Mouse (Mus musculus): Measurements from ENCODE around the gene Olfr718-ps1. TPM values are rescaled to one million over a fixed set of nuclear protein-coding genes. Genes with fewer than 3 reads are reported as not detected.
"Not testable (repeated sequence)": the region's sequence is repeated elsewhere in the genome, so short reads cannot be mapped to it uniquely, and the experiment has no call there.

Olfr718-ps1 gene
- 0.06 TPM in 1 of 2 replicates, not detected in the other for polyA plus RNA-seq (2015; fragmentation: Nextera tagmentation; extraction: Ambion mirVana)

DNA sequence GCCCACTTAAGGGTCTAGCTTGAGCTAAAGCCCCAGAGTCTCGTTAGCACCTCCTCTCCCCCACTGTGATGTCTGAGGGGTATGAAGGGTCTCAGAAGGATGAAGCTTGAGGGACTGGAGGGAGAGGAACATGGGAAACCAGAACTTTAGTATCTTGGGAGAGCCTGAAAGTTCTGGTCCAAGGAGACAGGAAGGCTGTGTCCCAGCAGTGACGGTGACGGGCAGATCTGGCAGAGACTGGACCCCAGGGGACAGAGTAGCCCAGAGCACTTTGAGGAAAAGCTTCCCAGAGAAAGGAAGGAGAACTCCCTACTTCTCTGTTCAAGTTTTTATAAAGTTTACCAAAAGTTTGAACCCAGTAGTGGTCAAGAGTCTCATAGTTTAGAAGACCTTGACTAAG, at the start of gene Olfr718-ps1:
Gene Olfr718-ps1, minus strand, starts transcription at position 101 of the 400 bp plus-strand sequence.
- Histone ChIP-seq H3K27me3 (ENCODE audit: control insufficient read depth, insufficient read depth, low read length) (no peaks in the 10 kb centered on the region), H3K4me2 (ENCODE audit: low read depth, low read length) (no peak within 1 kb of the TSS), H3K4me3 (replicated peaks; ENCODE audit: low read length) (no peak within 1 kb of the TSS), H3K9me3 (replicated peaks; ENCODE audit: control insufficient read depth, low read length) (no peaks in the 10 kb centered on the region; the same call in 1 of the 2 replicates), H3K36me3 (ENCODE audit: control insufficient read depth, insufficient read depth, low read length) (no peaks in the 10 kb centered on the region), H3K4me1 (ENCODE audit: control insufficient read depth, insufficient read depth, low read length) (no peaks in the 10 kb centered on the region), H3K9ac (ENCODE audit: low read length) (no peak within 1 kb of the TSS), H3K27ac (ENCODE audit: low read length) (no peak within 1 kb of the TSS)
- WGBS = 77% methylated on average over 3 of the region's 3 CpGs
- no peak for ATAC-seq (ENCODE audit: insufficient read depth, low FRiP score)

DNA sequence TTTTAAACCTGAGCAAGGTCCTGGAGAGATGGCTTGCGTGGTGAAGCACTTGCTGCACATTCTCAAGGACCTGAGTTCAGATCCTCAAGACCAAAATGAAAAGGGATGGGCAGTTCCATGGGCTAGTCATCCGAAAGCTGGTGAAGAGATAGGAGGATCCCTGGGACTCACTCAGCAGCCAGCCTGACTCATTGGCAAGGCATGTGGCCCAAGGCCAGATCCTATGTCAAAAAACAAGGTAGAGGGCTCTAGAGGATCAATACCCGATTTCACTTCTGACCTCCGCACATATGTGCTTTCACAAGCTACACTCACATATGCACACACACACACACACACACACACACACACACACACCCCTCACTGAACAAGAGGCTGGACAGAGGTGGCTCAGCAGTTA, 49.1 kb upstream of the Olfr718-ps1 start:
- Histone ChIP-seq H3K9me3 (replicated peaks; ENCODE audit: control insufficient read depth, low read length) (no peaks in the 10 kb centered on the region), H3K4me2 (ENCODE audit: low read depth, low read length) (no peak overlapping the region), H3K9ac (ENCODE audit: low read length) (no peak overlapping the region), H3K36me3 (ENCODE audit: control insufficient read depth, insufficient read depth, low read length) (no peaks in the 10 kb centered on the region), H3K4me3 (replicated peaks; ENCODE audit: low read length) (no peak overlapping the region), H3K27me3 (ENCODE audit: control insufficient read depth, insufficient read depth, low read length) (no peaks in the 10 kb centered on the region), H3K27ac (ENCODE audit: low read length) (no peak overlapping the region), H3K4me1 (ENCODE audit: control insufficient read depth, insufficient read depth, low read length) (no peaks in the 10 kb centered on the region)
- WGBS = 75% methylated on average over 4 of the region's 4 CpGs
- ATAC-seq (ENCODE audit: insufficient read depth, low FRiP score) = no peak

DNA sequence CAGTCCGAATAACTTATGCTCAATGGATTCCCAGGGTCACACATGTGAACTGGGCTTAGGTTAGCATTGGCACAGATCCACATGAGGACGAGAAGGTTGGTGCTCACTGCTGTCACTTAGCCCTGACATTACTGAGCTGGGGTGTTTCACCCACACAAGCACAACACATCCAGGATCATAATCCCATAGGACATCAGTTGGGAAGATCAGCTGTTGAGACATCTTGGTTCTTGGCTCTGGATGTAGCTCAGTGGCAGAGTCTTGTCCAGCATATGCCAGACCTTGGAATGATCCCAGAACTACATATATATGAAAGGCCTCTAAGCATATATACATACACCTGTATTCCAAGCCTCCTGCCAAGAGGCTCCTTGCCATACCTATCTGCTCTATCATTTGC, 47.8 kb upstream of the Olfr718-ps1 start:
- Histone ChIP-seq H3K4me2 (ENCODE audit: low read depth, low read length) (no peak overlapping the region), H3K36me3 (ENCODE audit: control insufficient read depth, insufficient read depth, low read length) (no peaks in the 10 kb centered on the region), H3K27ac (ENCODE audit: low read length) (no peak overlapping the region), H3K9me3 (replicated peaks; ENCODE audit: control insufficient read depth, low read length) (no peaks in the 10 kb centered on the region), H3K9ac (ENCODE audit: low read length) (no peak overlapping the region), H3K4me1 (ENCODE audit: control insufficient read depth, insufficient read depth, low read length) (no peaks in the 10 kb centered on the region), H3K4me3 (replicated peaks; ENCODE audit: low read length) (no peak overlapping the region), H3K27me3 (ENCODE audit: control insufficient read depth, insufficient read depth, low read length) (no peaks in the 10 kb centered on the region)
- no peak for ATAC-seq (ENCODE audit: insufficient read depth, low FRiP score)
- 57% methylated on average over 2 of the region's 2 CpGs for WGBS

DNA sequence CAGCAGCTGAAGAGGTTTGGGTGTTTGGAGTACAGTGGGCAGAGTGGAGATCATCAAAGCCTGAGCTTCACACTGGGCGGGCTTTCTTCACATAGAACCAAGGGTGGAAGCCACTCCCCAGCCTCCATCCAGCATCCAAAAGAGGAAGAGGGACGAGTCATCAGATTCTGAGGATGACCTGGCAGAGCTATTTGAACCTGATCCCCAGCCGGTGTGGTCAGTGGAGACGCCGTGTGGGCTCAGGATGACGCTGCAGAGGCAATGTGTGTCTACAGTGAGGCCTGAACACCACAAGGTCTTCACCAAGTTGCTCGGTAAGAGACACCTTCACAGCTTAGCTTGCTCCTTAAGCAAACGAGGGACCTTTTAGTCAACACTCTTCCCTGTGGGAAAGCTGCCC, 47.4 kb upstream of the Olfr718-ps1 start:
- H3K9me3 ChIP-seq (replicated peaks; ENCODE audit: control insufficient read depth, low read length); H3K4me3 ChIP-seq (replicated peaks; ENCODE audit: low read length); H3K4me2 ChIP-seq (ENCODE audit: low read depth, low read length); H3K4me1 ChIP-seq (ENCODE audit: control insufficient read depth, insufficient read depth, low read length); H3K9ac ChIP-seq (ENCODE audit: low read length); H3K27ac ChIP-seq (ENCODE audit: low read length); H3K27me3 ChIP-seq (ENCODE audit: control insufficient read depth, insufficient read depth, low read length); ATAC-seq (ENCODE audit: insufficient read depth, low FRiP score); H3K36me3 ChIP-seq (ENCODE audit: control insufficient read depth, insufficient read depth, low read length): not testable (repeated sequence)
- WGBS = 61% methylated on average over 8 of the region's 8 CpGs

DNA sequence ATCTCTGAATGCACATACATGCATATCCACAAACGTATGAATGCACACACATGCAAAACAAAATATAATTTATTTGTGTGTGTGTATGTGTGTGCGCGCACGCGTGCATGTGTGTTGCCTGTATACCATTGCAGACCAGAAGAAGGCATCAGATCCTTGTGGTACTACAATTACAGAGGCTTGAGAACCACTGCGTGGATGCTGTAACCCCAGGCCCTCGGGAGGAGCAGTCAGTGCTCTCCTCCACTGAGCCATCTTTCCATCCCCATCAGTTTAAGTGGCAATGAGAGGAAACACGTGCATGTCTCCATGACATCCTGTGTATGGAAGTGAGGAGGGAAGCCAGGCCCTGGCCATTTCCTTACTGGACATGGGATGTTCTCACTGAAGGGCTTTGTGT, 45.4 kb upstream of the Olfr718-ps1 start:
- H3K36me3 ChIP-seq (ENCODE audit: control insufficient read depth, insufficient read depth, low read length) = no peaks in the 10 kb centered on the region
- 87% methylated on average over 8 of the region's 8 CpGs for WGBS
- H3K9ac ChIP-seq (ENCODE audit: low read length) = no peak overlapping the region
- H3K9me3 ChIP-seq (replicated peaks; ENCODE audit: control insufficient read depth, low read length) = no peaks in the 10 kb centered on the region
- no peaks in the 10 kb centered on the region for H3K27me3 ChIP-seq (ENCODE audit: control insufficient read depth, insufficient read depth, low read length)
- no peak overlapping the region for H3K4me3 ChIP-seq (replicated peaks; ENCODE audit: low read length)
- no peak for ATAC-seq (ENCODE audit: insufficient read depth, low FRiP score)
- no peak overlapping the region for H3K4me2 ChIP-seq (ENCODE audit: low read depth, low read length)
- no peaks in the 10 kb centered on the region for H3K4me1 ChIP-seq (ENCODE audit: control insufficient read depth, insufficient read depth, low read length)
- H3K27ac ChIP-seq (ENCODE audit: low read length) = no peak overlapping the region

DNA sequence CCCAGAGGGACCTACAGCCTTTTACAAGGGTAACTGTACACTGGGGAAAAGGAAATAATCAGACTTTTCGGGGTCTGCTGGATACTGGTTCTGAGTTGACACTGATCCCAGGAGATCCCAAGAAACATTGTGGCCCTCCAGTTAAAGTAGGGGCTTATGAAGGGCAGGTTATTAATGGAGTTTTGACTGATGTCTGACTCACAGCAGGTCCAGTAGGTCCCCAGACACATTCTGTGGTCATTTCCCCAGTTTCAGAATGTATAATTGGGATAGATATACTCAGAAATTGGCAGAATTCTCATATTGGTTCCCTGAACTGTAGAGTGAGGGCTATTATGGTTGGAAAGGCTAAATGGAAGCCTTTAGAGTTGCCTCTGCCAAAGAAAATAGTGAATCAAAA, 40.6 kb upstream of the Olfr718-ps1 start:
- not testable (repeated sequence) for H3K36me3 ChIP-seq (ENCODE audit: control insufficient read depth, insufficient read depth, low read length); H3K9me3 ChIP-seq (replicated peaks; ENCODE audit: control insufficient read depth, low read length); H3K27me3 ChIP-seq (ENCODE audit: control insufficient read depth, insufficient read depth, low read length); H3K4me2 ChIP-seq (ENCODE audit: low read depth, low read length); H3K9ac ChIP-seq (ENCODE audit: low read length); ATAC-seq (ENCODE audit: insufficient read depth, low FRiP score); H3K27ac ChIP-seq (ENCODE audit: low read length); H3K4me1 ChIP-seq (ENCODE audit: control insufficient read depth, insufficient read depth, low read length); H3K4me3 ChIP-seq (replicated peaks; ENCODE audit: low read length)
- WGBS = no CpG with 5 or more reads among the region's 1 CpGs

DNA sequence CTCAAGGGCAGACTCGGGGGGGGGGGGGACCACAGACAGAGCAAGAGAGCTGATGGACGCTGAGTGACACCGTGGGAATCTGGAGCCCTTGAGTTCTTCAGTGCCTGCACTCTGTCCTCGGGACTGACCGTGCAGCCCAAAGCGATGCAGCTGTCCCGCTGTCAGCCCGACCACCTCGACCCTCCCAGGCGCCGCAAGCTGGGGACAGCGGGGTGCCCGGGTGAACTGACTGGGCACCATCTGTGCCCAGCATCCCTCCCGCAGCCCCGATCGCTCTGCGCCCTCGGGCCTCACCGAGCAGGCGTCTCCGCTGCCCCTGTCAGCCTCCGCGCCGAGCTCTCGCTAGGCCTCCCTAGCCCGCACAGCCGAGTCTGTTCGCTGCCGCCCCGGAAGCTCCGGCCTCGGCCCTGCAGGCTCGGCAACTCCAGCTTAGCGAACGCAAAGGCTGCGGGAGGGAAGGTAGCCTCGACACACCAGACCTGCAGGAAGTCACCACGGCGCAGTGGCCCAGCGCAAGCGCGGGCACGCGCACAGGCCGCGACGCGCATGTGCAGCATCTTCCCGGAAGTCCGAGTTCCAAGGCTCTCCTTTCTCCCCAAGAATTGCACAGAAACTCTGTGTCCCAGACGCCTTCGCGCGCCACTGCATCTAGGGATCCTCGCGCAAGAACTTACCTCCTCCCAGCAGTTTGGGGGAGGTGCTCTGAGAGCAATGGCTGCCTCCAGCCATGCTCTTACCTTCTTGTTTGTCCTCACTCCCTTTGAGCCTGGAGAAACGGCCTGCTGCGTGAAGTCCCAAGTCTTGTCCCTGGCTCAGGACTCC, 33.1 kb upstream of the Olfr718-ps1 start, which contains the start of the genes Rbak and Spdye4b:
Gene Rbak, minus strand, starts transcription at position 521 of the 822 bp plus-strand sequence.
Gene Spdye4b, plus strand, starts transcription at position 763 of the 822 bp plus-strand sequence.
- under 1% methylated on average over 58 of the region's 58 CpGs for WGBS
- no peaks in the 10 kb centered on the region for H3K27me3 ChIP-seq (ENCODE audit: control insufficient read depth, insufficient read depth, low read length)
- peak; percentile 98 for ATAC-seq (ENCODE audit: insufficient read depth, low FRiP score)
- peaks cover 10% of the 10 kb centered on the region for H3K4me1 ChIP-seq (ENCODE audit: control insufficient read depth, insufficient read depth, low read length)
- peaks cover 17% of the 10 kb centered on the region for H3K36me3 ChIP-seq (ENCODE audit: control insufficient read depth, insufficient read depth, low read length)
- H3K9me3 ChIP-seq (replicated peaks; ENCODE audit: control insufficient read depth, low read length) = 0 out of 2 replicates have a peak, but pooled peaks cover 4% of the 10 kb centered on the region
- H3K4me2 ChIP-seq (ENCODE audit: low read depth, low read length) = peak within 1 kb of the TSS; percentile 69
- H3K27ac ChIP-seq (ENCODE audit: low read length) = peak within 1 kb of the TSS; percentile 78
- peak within 1 kb of the TSS; percentile 76 for H3K4me3 ChIP-seq (replicated peaks; ENCODE audit: low read length)
- H3K9ac ChIP-seq (ENCODE audit: low read length) = peak within 1 kb of the TSS; percentile 94

DNA sequence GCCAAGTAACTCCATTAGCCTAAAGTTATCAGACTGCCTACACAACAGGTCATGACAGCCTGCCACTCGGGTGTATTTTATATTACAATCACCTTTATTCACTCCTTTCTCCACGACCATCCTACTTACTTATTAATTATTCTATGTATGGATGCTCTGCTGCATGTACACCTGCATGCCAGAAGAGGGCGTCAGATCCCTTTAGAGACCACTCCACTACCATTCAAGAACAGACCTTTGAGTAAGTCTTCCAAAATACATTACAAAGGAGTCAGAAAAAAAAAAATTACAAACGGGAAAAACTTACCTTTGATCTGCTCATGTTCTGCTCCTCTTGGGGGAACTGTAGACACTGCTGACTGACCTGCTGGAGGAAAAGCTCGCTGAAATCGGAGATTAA, 31.8 kb upstream of the Olfr718-ps1 start:
- H3K4me2 ChIP-seq (ENCODE audit: low read depth, low read length) = peak overlapping the region; percentile 69
- H3K27me3 ChIP-seq (ENCODE audit: control insufficient read depth, insufficient read depth, low read length) = no peaks in the 10 kb centered on the region
- peak overlapping the region; percentile 76; the same call in 1 of the 2 replicates for H3K4me3 ChIP-seq (replicated peaks; ENCODE audit: low read length)
- H3K9ac ChIP-seq (ENCODE audit: low read length) = no peak overlapping the region; the same call in 1 of the 2 replicates
- 29% methylated on average over 6 of the region's 6 CpGs for WGBS
- H3K36me3 ChIP-seq (ENCODE audit: control insufficient read depth, insufficient read depth, low read length) = peaks cover 30% of the 10 kb centered on the region
- H3K9me3 ChIP-seq (replicated peaks; ENCODE audit: control insufficient read depth, low read length) = 0 out of 2 replicates have a peak, but pooled peaks cover 4% of the 10 kb centered on the region
- ATAC-seq (ENCODE audit: insufficient read depth, low FRiP score) = no peak
- no peak overlapping the region for H3K27ac ChIP-seq (ENCODE audit: low read length)
- peaks cover 10% of the 10 kb centered on the region for H3K4me1 ChIP-seq (ENCODE audit: control insufficient read depth, insufficient read depth, low read length)

DNA sequence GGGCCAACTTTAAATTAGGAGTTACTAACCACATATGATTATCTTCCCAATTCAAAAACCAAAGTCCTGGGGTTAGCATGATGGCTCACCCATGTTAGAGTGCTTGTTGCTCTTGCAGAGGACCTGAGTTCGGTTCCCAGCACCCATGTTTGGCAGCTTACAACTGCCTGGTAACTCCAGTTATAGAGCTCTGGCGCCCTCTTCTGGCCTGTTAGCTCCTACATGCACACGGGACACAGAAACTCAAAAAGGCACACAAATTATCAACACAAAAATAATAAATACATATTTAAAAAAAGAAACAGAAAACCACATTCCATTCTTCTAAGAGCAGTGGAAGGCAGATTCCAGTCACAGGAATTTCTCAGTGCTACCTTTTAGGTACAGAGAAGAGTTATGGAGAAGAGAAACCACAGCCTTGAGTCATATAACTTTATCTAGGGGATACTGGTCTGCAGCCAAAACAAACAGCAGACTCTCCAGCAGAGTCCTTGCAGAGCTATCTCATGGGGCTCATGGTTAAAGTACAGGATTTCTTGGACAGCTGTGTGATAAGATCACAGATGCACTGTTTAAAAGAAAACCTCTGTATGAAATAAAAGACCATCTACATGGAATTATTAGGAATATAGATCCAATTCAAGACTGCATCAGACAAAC, 30.3 kb upstream of the Olfr718-ps1 start:
- WGBS = 87% methylated on average over 3 of the region's 3 CpGs
- no peak overlapping the region for H3K27ac ChIP-seq (ENCODE audit: low read length)
- no peak overlapping the region for H3K9ac ChIP-seq (ENCODE audit: low read length)
- peaks cover 45% of the 10 kb centered on the region for H3K36me3 ChIP-seq (ENCODE audit: control insufficient read depth, insufficient read depth, low read length)
- H3K27me3 ChIP-seq (ENCODE audit: control insufficient read depth, insufficient read depth, low read length) = no peaks in the 10 kb centered on the region
- peaks cover 10% of the 10 kb centered on the region for H3K4me1 ChIP-seq (ENCODE audit: control insufficient read depth, insufficient read depth, low read length)
- H3K4me3 ChIP-seq (replicated peaks; ENCODE audit: low read length) = no peak overlapping the region
- peaks cover 12% of the 10 kb centered on the region; the same call in 1 of the 2 replicates for H3K9me3 ChIP-seq (replicated peaks; ENCODE audit: control insufficient read depth, low read length)
- ATAC-seq (ENCODE audit: insufficient read depth, low FRiP score) = no peak
- H3K4me2 ChIP-seq (ENCODE audit: low read depth, low read length) = no peak overlapping the region
